Mouse (Mus musculus) telencephalon, adult 2 months (tissue): ENCODE data around the gene Olfr248.
"Not testable (repeated sequence)": the region's sequence is repeated elsewhere in the genome, so short reads cannot be mapped to it uniquely, and the experiment has no call there.

Source experiments
- DNase-seq: peaks from one replicate; pipeline ENCODE4 v3.0.0-alpha.2; 2011; ENCODE audit warnings: low read depth, low spot score

Gene Olfr248

GRCm38 (mm10) chr1:174390746-174391145 is at the start of gene Olfr248:
Gene Olfr248 (plus strand): TSS chr1:174391046.
- no peak for DNase-seq

GRCm38 (mm10) chr1:174353636-174354035 is 37.2 kb upstream of the Olfr248 start:
- DNase-seq: not testable (repeated sequence)

DNA sequence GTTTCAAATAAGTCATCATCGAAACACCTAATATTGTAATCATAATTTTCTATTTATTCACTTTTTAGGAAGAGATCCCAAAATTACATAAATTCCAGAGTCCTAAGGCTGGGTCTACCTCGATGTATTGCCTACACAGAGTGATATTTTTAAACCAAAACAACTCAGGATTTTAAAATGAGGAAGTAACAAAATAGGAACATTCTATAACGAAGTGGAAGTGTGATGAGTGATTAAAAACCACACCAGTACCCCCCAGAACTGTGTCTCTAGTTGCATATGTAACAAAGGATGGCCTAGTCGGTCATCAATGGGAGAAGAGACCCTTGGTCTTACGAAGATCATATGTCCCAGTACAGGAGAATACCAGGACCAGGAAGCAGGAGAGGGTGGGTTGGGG is 36.2 kb upstream of the Olfr248 start:
- DNase-seq: no peak

- no peak for DNase-seq
Measured at GRCm38 (mm10) chr1:174364882-174365451, 25.9 kb upstream of the Olfr248 start, which contains the start of gene Olfr417. Gene Olfr417 (plus strand): TSS chr1:174365122.

DNA sequence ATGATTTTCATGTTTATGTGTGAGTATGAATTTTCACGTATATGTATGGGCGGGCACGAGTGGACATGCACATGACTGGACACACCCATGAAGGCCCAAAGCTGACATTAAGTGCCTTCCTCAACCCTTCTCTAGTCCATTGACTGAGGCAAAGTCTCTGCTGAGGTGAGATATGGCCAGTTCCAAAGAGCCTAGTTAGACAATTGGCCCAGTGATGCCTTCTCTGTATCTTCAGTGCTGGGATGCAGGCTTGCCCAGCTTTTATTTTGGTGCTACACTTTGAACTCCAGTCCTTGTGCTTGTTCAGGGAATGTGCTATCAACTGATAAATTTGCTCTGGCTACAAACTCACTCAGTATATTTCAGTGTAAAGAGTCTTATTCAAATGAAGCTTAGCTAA is 17.0 kb upstream of the Olfr248 start:
- DNase-seq: no peak

DNA sequence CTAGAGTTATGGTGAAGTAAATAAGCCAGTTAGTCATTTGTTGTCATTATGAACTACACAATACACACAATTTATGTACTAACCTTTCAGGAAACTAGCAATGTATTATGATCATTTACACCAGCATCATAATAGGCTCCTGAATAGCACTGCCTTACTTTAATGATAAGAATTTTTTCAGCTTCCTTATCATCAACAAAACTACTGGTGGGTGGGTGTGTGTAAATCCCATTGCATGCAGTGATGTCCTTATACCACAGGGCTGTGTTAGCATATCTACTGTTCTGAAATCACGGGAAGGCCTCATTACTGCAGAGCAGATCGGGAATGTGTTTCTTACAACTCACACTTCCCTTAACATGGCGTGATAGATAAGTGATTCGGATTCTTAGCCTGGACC is 32.1 kb downstream of the Olfr248 start:
- no peak for DNase-seq

- no peak for DNase-seq
Measured at GRCm38 (mm10) chr1:174423764-174424163, 32.9 kb downstream of the Olfr248 start, which contains the start of gene Olfr414. Gene Olfr414 (plus strand): TSS chr1:174424064.

DNA sequence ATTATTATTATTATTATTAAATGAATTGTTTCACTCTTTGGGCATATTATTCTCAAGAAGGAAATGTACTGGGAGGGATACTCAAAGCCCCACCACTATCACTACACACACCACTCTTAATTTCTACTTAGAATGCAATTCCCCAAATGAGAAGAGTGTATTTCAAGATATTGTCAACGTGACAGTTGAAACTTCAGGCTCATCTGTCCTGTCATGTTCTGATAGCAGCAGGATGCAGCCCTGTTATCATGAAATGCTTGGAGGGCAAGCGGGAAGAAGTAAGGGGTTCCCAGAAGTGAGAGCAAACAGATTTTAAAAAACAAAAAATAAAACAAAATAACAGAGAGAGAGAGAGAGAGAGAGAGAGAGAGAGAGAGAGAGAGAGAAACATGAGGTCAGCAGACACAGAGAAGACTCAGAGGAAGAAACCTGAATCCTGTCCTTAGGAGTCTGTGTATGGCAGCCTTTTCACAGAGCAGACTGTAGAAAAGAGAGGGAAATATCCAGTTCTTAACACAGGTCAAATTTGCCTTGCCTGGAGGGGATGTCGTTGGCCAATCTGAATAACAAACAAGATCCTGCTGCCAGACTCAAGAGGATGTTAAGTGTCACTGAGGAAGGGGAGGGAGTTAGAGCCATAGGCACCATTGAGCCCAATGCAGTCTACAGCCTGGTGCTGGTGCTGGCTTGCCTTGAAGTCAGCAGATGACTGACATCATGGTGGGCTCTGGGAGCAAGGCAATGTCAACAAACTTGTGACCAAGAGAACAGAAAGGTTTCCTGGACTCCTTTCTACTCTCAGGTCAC is 35.5 kb downstream of the Olfr248 start:
- DNase-seq: no peak

DNA sequence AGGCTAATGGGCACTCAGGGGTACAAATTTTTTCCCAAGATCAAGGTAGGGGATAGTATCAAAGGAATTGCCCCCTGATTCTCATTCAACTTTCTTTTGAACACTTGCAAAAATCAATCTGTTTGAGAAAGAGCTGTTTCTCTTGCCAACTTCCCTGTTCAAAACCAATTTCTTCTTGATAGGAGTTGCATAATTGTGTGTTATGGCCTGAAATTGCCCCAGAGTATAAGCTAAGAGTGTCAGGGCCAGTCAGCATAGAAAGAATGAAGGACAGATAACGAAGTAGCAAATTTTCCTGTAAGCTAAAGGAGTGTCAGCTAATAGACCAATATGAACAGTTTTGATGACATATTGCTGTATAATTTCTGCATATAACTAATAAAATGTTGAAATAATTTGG is 36.6 kb downstream of the Olfr248 start:
- no peak for DNase-seq

DNA sequence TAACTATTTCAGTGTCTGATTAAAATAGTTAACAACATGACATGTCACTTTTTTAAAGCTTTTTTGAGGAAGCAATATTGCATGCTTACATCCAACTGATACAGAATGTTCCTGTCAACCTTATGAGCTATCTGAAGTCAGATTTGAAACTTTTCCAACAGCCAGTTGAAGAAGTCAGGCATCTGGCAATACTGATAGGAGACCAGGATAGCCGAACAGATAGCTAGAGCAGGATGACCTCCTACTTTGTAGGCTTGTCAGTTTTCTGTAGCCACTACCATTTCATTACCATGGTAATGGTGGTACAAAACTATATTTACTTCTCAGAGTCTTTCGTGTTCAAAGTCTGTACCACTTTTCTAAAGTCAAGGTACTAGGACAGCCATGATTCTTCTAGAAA is 37.6 kb downstream of the Olfr248 start:
- DNase-seq: no peak

GRCm38 (mm10) chr1:174434121-174434520 is 43.3 kb downstream of the Olfr248 start:
- DNase-seq: no peak
